Mouse (Mus musculus) intestine, postnatal 0 days (tissue): ENCODE measurements at regions not wholly inside any gene's neighbourhood (a gene's known extent, or its start where the extent isn't known, plus 50 kb on each side); places are given as distances from the start of the nearest gene placed in this dataset.
A peak's percentile ranks its signal among the peaks of the same experiment; 100 is the strongest.

Source experiments
- ATAC-seq: fragments of 200-750 bp; cut with Nextera tagmentation; 2 replicates; pipeline ENCODE4 v1.8.0; 2017; ENCODE audit warnings: mild to moderate bottlenecking, moderate TSS enrichment, moderate library complexity
- H3K27ac ChIP-seq: fragments of 300-500 bp; sonication (generic); 2 replicates; pipeline ENCODE4 v1.5.1; 2014; ENCODE audit warnings: mild to moderate bottlenecking, low read depth, low read length, moderate library complexity
- H3K27me3 ChIP-seq: fragments of 300-500 bp; sonication (generic); replicated peaks from 2 replicates; pipeline ENCODE4 v1.6.1; 2014; ENCODE audit warnings: low read length, mixed read lengths; ENCODE audit not compliant: control insufficient read depth, insufficient read depth
- H3K36me3 ChIP-seq: fragments of 300-500 bp; sonication (generic); 2 replicates; pipeline ENCODE4 v1.6.1; 2014; ENCODE audit warnings: mild to moderate bottlenecking, moderate library complexity; ENCODE audit not compliant: control insufficient read depth, insufficient read depth
- H3K4me1 ChIP-seq: fragments of 300-500 bp; sonication (generic); replicated peaks from 2 replicates; pipeline ENCODE4 v1.6.1; 2014; ENCODE audit warnings: antibody characterized with exemption, low read length, mixed read lengths; ENCODE audit not compliant: control insufficient read depth, insufficient read depth
- H3K4me2 ChIP-seq: fragments of 300-500 bp; sonication (generic); replicated peaks from 2 replicates; pipeline ENCODE4 v1.6.1; 2014; ENCODE audit warnings: low read depth, mild to moderate bottlenecking, moderate library complexity
- H3K4me3 ChIP-seq: fragments of 300-500 bp; sonication (generic); 2 replicates; pipeline ENCODE4 v1.5.1; 2014; ENCODE audit warnings: low read depth, low read length
- H3K9ac ChIP-seq: fragments of 300-500 bp; sonication (generic); 2 replicates; pipeline ENCODE4 v1.6.1; 2014; ENCODE audit warnings: mild to moderate bottlenecking, low read depth, low read length
- H3K9me3 ChIP-seq: fragments of 300-500 bp; sonication (generic); 2 replicates; pipeline ENCODE4 v1.6.1; 2016; ENCODE audit warnings: mixed run types; ENCODE audit not compliant: control insufficient read depth
- CTCF ChIP-seq: sonication (generic); IDR thresholded peaks from 2 replicates; pipeline ENCODE4 v1.5.1; 2016; ENCODE audit warnings: low read depth, mild to moderate bottlenecking, control low read depth, antibody characterized with exemption, moderate library complexity
- WGBS: fragments of 180-500 bp; shearing (Covaris S2); extraction: QIAGEN DNeasy Blood & Tissue Kit; methylation state at CpG from one replicate; pipeline ENCODE4 v1.1.7; 2014; 5-methylcytosine and 5-hydroxymethylcytosine counted together

DNA sequence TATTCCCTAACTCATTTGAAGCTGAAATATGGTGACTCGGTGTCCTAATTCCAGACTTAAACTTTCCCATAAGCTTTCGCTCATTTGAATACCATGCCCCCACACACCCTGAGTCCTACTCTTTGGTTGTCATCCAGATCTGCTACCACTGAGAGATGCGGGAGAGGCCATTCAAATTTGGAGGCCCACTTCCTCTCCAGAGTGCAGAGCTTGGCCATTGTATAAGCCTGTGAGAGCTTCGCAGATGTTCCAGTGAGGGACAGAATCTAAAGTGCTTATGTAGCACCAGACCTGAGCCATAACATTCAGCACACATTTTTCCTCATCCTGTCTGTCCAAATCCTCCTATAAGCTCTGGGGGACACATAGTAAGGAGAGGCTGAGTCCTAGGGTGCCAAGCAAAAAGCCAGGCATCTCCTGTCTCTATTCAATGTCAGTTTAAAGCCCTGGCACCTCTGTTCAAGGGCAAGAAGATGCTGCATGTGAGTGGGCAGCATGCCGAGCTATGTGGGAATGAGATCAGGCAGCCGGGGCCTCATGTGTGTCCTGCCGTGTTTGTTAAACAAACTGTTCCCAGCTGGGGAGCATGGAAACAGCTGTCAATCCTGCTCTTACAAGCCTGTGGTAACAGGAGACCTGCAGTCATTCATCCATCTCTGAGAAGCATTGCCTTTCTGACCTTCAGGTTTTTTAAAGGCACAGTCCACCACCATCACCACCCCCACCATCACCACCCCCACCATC is 113.9 kb downstream of the Tex36 start:
- ATAC-seq, result no peak
- Histone ChIP-seq H3K27me3 (no peaks in the 10 kb centered on the region), H3K36me3 (no peaks in the 10 kb centered on the region), H3K4me3 (no peak overlapping the region), H3K4me2 (no peak overlapping the region), H3K9me3 (no peaks in the 10 kb centered on the region), H3K4me1 (no peaks in the 10 kb centered on the region), H3K27ac (no peak overlapping the region), H3K9ac (no peak overlapping the region)
- 46% methylated on average over 7 of the region's 7 CpGs for WGBS
- TF ChIP-seq CTCF, result no peak

DNA sequence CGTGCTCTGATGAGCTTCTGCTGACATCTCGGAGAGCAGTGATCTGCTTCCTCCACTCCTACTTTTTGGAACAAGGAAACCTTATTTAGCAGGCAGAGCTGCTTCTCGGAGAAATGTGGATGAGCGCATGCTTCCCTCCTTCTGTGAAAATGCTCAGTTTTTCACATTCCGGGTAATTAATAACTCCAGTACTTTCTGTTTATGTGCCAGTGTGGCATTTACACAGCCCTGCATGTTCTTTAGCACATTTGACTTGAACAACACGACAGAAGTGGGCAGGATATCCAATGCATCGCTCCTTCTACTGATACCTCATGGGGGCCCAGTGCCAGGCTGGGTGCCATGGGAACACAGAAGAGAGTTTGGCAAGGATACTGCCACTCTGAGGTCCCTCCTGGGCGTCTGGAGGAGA is 117.5 kb downstream of the Tex36 start:
- H3K27ac ChIP-seq, result no peak overlapping the region
- H3K4me2 ChIP-seq, result no peak overlapping the region
- 70% methylated on average over 8 of the region's 8 CpGs for WGBS
- H3K27me3 ChIP-seq, result no peaks in the 10 kb centered on the region
- H3K4me1 ChIP-seq, result no peaks in the 10 kb centered on the region
- ATAC-seq, result no peak
- H3K36me3 ChIP-seq, result no peaks in the 10 kb centered on the region
- H3K4me3 ChIP-seq, result no peak overlapping the region
- no peak overlapping the region for H3K9ac ChIP-seq
- no peak for TF ChIP-seq CTCF
- no peaks in the 10 kb centered on the region for H3K9me3 ChIP-seq

DNA sequence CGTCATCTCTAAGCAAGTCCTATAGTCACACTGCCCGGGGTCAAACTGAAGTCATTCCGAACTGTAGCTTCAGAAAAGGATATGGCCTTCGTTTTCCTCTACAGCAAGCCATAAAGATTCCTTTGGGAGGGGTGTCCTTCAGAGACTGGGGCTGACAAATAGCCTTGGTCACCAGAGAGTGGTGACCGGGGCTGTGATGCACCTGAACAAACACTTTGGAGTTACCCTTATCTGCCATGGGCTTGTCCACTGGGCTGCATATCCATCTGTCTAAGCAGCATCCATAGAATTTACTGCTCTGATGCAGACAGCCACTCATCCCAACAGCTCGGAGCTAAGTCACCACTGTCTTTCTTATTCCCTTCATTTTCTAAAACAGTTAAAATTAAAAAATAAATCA is 120.4 kb downstream of the Tex36 start:
- no peaks in the 10 kb centered on the region for H3K4me1 ChIP-seq

DNA sequence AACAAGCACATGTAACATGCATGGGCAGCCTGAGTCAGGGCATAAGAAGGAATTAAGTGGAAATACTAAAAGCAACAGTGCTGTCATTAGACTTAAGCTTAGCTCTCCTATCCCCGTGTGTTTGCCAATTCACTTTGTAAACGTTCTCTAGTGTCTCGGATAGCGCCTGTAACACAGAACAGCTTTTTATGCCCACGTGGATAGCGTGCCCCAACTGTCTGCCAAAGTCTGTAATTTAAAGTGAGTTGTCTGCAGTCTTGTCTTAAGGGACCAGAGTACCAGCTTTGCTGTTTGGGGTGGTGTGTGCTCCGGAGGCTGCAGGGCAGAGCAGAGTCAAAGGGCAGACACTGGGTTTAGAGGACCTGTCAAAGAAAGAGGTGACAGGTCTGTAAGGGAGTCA is 122.3 kb downstream of the Tex36 start:
- H3K36me3 ChIP-seq, result no peaks in the 10 kb centered on the region
- no peaks in the 10 kb centered on the region for H3K4me1 ChIP-seq
- no peak overlapping the region for H3K9ac ChIP-seq
- TF ChIP-seq CTCF, result no peak
- no peak overlapping the region for H3K4me2 ChIP-seq
- no peaks in the 10 kb centered on the region for H3K9me3 ChIP-seq
- 41% methylated on average over 7 of the region's 7 CpGs for WGBS
- H3K27me3 ChIP-seq, result no peaks in the 10 kb centered on the region
- H3K4me3 ChIP-seq, result no peak overlapping the region
- ATAC-seq, result no peak
- H3K27ac ChIP-seq, result no peak overlapping the region

More for the DNA sequence above, 120.4 kb downstream of the Tex36 start:
- H3K9me3 ChIP-seq, result no peaks in the 10 kb centered on the region
- TF ChIP-seq CTCF, result no peak
- H3K4me3 ChIP-seq, result no peak overlapping the region
- H3K4me2 ChIP-seq, result no peak overlapping the region
- 36% methylated on average over 6 of the region's 6 CpGs for WGBS
- no peaks in the 10 kb centered on the region for H3K27me3 ChIP-seq
- no peak overlapping the region for H3K27ac ChIP-seq
- no peak overlapping the region for H3K9ac ChIP-seq
- no peak for ATAC-seq
- no peaks in the 10 kb centered on the region for H3K36me3 ChIP-seq

DNA sequence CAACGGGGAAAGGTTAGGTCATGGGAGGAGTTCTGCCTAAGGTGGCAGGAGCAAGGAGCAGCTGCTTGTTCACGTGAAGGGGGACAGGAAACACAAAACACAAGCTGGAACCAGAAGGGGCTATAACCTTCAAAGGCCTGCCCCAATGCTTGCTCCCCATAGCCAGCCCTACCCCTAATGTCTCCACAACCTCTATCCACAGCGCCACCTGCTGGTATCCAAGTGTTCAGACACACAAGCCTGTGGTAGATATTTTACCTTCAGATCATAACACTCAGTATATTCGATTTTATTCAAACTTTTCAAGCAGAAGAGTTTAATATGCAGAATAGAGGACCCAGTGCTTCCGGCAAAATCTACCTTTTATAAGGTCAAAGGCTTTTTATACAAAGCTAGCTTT is 124.0 kb downstream of the Tex36 start:
- no peaks in the 10 kb centered on the region for H3K36me3 ChIP-seq
- ATAC-seq, result no peak
- H3K9ac ChIP-seq, result no peak overlapping the region
- H3K4me3 ChIP-seq, result no peak overlapping the region
- 89% methylated on average over 5 of the region's 5 CpGs for WGBS
- H3K27ac ChIP-seq, result no peak overlapping the region
- peak; percentile 50 for TF ChIP-seq CTCF
- H3K9me3 ChIP-seq, result no peaks in the 10 kb centered on the region
- no peak overlapping the region for H3K4me2 ChIP-seq
- no peaks in the 10 kb centered on the region for H3K4me1 ChIP-seq
- no peaks in the 10 kb centered on the region for H3K27me3 ChIP-seq

DNA sequence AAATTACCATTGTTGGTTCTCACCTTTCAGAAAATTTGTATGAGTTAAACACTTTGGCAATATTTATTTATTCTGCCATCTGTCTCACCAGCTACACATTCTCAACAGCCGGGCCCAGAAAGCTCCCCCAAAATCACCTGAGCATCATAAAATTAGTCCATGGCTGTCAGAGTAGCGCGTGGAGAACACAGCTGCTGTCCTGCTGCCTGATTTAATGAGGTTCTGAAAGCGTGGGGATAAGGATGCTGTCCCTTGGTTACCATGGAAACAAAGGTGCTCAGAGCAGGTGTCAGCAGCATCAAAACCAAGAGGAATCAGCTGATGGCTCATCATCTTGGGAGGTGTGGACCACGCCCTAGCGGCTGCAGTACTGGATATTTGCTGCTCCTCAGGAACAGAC is 124.7 kb downstream of the Tex36 start:
- Histone ChIP-seq H3K4me1 (no peaks in the 10 kb centered on the region), H3K9ac (no peak overlapping the region), H3K27ac (no peak overlapping the region), H3K36me3 (no peaks in the 10 kb centered on the region), H3K4me2 (no peak overlapping the region), H3K9me3 (no peaks in the 10 kb centered on the region), H3K4me3 (no peak overlapping the region), H3K27me3 (no peaks in the 10 kb centered on the region)
- TF ChIP-seq CTCF, result no peak
- no peak for ATAC-seq
- WGBS, result 89% methylated on average over 6 of the region's 6 CpGs

DNA sequence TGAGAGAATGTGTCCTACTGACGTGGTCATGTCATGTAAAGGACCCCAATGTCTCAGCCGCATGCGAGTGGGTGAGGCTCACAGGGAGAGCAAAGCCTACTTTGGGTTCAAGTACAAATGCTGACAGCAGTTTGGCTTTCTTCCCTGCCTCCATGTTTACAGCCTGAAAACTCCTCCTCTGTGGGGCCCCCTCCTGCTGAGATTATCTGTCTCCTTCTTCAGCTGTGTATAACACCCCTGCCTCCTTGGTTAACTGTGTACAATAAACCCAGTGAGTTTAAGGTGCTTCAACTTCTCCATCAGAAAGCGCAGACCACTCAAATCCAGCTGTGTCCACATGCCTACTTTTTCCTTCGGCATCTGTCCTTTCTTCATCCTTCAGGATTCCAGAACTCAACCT is 130.3 kb downstream of the Tex36 start:
- H3K36me3 ChIP-seq, result no peaks in the 10 kb centered on the region
- no peak for TF ChIP-seq CTCF
- H3K9me3 ChIP-seq, result no peaks in the 10 kb centered on the region
- WGBS, result 75% methylated on average over 5 of the region's 5 CpGs
- no peak for ATAC-seq
- H3K27ac ChIP-seq, result no peak overlapping the region
- H3K9ac ChIP-seq, result no peak overlapping the region
- no peak overlapping the region for H3K4me2 ChIP-seq
- H3K4me3 ChIP-seq, result no peak overlapping the region
- no peaks in the 10 kb centered on the region for H3K27me3 ChIP-seq
- H3K4me1 ChIP-seq, result peaks cover 6% of the 10 kb centered on the region
